Mouse (Mus musculus): ENCODE data around the gene Vpreb1. TPM values are rescaled to one million over a fixed set of nuclear protein-coding genes. Genes with fewer than 3 reads are reported as not detected.
"Not testable (repeated sequence)": the region's sequence is repeated elsewhere in the genome, so short reads cannot be mapped to it uniquely, and the experiment has no call there.

The Vpreb1 gene
- polyA plus RNA-seq, 1 experiment from 2014 or later, result 3.0 TPM

DNA sequence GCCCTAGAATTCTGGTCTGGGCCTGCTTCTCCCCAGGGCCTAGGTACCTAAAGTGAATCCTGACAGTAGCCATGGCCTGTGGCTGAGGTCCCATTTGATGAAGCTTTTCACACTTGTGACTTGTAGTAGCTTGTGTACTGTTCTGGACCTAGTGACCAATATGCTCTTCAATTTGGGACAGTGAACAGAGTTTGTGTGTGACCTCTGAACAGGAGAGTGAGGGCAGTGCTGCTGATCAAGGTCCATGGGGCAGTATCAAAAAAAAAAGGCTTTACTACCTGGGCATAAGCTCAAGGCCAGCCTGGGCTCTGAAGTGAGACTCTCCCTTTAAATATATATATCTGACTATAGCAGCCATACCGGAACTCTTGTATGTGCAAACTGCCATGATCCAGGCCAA lies 17.7 kb upstream of the Vpreb1 start:
- 94% methylated on average over 1 of the region's 1 CpGs for WGBS
- Histone ChIP-seq H3K4me3 (replicated peaks) (no peak overlapping the region), H3K27me3 (no peaks in the 10 kb centered on the region), H3K9ac (no peak overlapping the region), H3K27ac (no peak overlapping the region), H3K9me3 (replicated peaks) (no peaks in the 10 kb centered on the region), H3K36me3 (peaks cover 100% of the 10 kb centered on the region), H3K4me2 (no peak overlapping the region), H3K4me1 (no peaks in the 10 kb centered on the region)
- no peak for ATAC-seq (replicated peaks; ENCODE audit: low FRiP score)

- Histone ChIP-seq H3K4me2 (no peak overlapping the region), H3K4me3 (replicated peaks) (no peak overlapping the region), H3K4me1 (no peaks in the 10 kb centered on the region), H3K9ac (no peak overlapping the region), H3K27me3 (no peaks in the 10 kb centered on the region), H3K9me3 (replicated peaks) (peaks cover 7% of the 10 kb centered on the region; the same call in 1 of the 2 replicates), H3K27ac (no peak overlapping the region), H3K36me3 (peaks cover 88% of the 10 kb centered on the region)
- 92% methylated on average over 5 of the region's 5 CpGs for WGBS
- no peak for ATAC-seq (replicated peaks; ENCODE audit: low FRiP score)
Measured at GRCm38 (mm10) chr16:16879025-16879424, 8.4 kb upstream of the Vpreb1 start.

GRCm38 (mm10) chr16:16870241-16870616 lies 414 bp downstream of the Vpreb1 start:
- ATAC-seq (replicated peaks; ENCODE audit: low FRiP score), result peak; percentile 34; the same call in 1 of the 2 replicates
- Histone ChIP-seq H3K27me3 (no peaks in the 10 kb centered on the region), H3K9me3 (replicated peaks) (no peaks in the 10 kb centered on the region), H3K36me3 (peaks cover 4% of the 10 kb centered on the region), H3K9ac (peak overlapping the region; percentile 90), H3K4me1 (peaks cover 13% of the 10 kb centered on the region), H3K4me3 (replicated peaks) (peak overlapping the region; percentile 66), H3K27ac (peak overlapping the region; percentile 95), H3K4me2 (peak overlapping the region; percentile 71)
- WGBS, result 35% methylated on average over 7 of the region's 7 CpGs

DNA sequence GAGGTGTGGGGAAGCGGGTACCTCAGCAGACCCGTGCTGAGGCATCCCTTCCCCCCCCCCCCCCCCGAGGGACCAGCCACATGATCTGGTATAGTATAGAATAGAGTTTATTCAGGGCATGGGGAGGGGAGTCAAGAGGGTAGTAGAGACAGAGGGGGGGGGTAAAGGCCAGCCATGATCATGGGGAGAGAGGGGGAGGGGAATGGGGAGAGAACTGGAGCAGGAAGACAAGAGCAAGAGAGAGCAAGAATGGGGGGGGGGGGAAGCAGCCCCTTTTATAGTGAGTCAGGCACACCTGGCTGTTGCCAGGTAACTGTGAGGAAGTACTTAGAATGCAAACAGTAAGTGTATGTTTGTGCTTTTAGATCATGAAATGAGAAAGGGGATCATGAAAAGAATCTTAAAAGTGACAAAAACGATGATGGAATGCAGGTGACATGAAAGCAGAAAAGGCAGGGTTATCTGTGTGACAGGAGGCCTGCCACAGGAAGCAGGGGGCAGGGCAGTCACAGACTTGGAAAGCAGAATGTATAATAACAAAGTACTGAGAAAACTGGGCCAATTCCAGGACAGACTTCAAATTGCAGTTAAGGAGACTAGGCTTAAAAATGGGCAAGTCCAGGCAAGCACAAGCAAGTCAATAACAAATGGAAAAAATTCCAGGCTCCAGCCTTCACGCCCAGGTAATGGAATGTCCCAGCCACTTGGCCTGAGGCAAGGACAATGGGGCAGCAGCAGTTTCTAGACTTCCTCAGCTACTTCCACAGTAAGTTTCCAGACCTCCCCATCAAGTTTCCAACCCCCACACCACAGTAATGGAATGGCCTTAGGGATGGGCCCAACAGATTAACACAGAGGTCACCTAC lies 4.7 kb downstream of the Vpreb1 start:
- Histone ChIP-seq H3K27me3 (no peaks in the 10 kb centered on the region), H3K4me1 (0 out of 2 replicates have a peak, but pooled peaks cover 3% of the 10 kb centered on the region), H3K4me2 (no peak overlapping the region), H3K9ac (no peak overlapping the region), H3K36me3 (no peaks in the 10 kb centered on the region), H3K9me3 (replicated peaks) (no peaks in the 10 kb centered on the region), H3K4me3 (replicated peaks) (no peak overlapping the region), H3K27ac (0 out of 2 replicates have a peak overlapping the region, but pooled peaks have one; percentile 37)
- 54% methylated on average over 4 of the region's 5 CpGs for WGBS
- no peak for ATAC-seq (replicated peaks; ENCODE audit: low FRiP score)

DNA sequence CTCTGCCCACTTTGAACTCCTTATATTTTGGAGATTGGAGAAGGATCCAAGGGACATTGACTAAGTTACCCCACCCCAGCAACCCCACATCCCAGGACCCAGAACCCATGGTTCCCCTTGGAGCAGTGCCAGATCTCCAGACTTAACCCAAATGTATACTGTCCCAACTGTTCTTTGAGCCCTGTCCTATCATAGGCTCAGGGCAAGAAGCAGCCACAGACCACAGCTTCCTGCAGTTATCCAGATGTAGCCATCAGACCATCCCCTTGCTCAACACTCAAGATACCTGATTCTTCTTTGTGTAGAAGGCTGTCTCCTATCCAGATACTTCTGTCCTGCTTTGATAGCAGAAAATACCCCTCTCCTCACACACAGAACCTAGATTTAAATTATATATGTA lies 5.4 kb downstream of the Vpreb1 start:
- Histone ChIP-seq H3K9ac (no peak overlapping the region), H3K4me2 (no peak overlapping the region), H3K4me1 (0 out of 2 replicates have a peak, but pooled peaks cover 2% of the 10 kb centered on the region), H3K36me3 (no peaks in the 10 kb centered on the region), H3K27ac (no peak overlapping the region), H3K4me3 (replicated peaks) (no peak overlapping the region), H3K27me3 (no peaks in the 10 kb centered on the region), H3K9me3 (replicated peaks) (no peaks in the 10 kb centered on the region)
- ATAC-seq (replicated peaks; ENCODE audit: low FRiP score), result no peak

DNA sequence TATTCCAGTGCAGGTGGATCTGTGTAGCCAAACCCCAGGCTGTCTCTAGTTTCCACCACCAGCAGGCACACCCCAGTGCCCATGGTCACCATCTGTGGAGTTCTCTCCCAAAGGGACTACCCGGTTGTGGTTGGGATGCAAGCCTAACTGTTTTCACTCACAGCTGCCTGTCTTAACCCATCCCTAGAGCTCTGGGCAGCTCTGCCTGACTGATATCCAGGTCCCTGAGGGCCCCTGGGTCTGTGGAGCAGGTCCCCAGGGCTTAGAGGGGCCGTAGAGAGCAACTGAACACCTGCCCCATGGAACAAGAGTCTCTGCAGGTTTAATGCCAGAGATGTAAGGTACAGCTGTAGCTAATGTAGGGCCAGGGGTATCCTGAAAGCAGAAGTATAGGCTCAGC lies 6.7 kb downstream of the Vpreb1 start, which contains the start of gene Igll1:
Gene Igll1, minus strand, starts transcription at position 8 of the 400 bp plus-strand sequence.
- H3K4me2 ChIP-seq, result no peak within 1 kb of the TSS
- no peak within 1 kb of the TSS for H3K4me3 ChIP-seq (replicated peaks)
- H3K9me3 ChIP-seq (replicated peaks), result no peaks in the 10 kb centered on the region
- no peak within 1 kb of the TSS for H3K27ac ChIP-seq
- no peak for ATAC-seq (replicated peaks; ENCODE audit: low FRiP score)
- H3K9ac ChIP-seq, result no peak within 1 kb of the TSS
- H3K36me3 ChIP-seq, result no peaks in the 10 kb centered on the region
- H3K4me1 ChIP-seq, result no peaks in the 10 kb centered on the region
- WGBS, result 74% methylated on average over 2 of the region's 2 CpGs
- H3K27me3 ChIP-seq, result no peaks in the 10 kb centered on the region

- no peaks in the 10 kb centered on the region for H3K9me3 ChIP-seq (replicated peaks)
- H3K9ac ChIP-seq, result no peak overlapping the region
- ATAC-seq (replicated peaks; ENCODE audit: low FRiP score), result no peak
- H3K4me2 ChIP-seq, result no peak overlapping the region
- H3K4me1 ChIP-seq, result no peaks in the 10 kb centered on the region
- WGBS, result 71% methylated on average over 3 of the region's 3 CpGs
- no peak overlapping the region for H3K27ac ChIP-seq
- H3K4me3 ChIP-seq (replicated peaks), result no peak overlapping the region
- no peaks in the 10 kb centered on the region for H3K27me3 ChIP-seq
- H3K36me3 ChIP-seq, result no peaks in the 10 kb centered on the region
Measured at GRCm38 (mm10) chr16:16862288-16862687, 8.4 kb downstream of the Vpreb1 start.

- H3K36me3 ChIP-seq, result no peaks in the 10 kb centered on the region
- H3K4me1 ChIP-seq, result no peaks in the 10 kb centered on the region
- no peak overlapping the region for H3K4me2 ChIP-seq
- no peak overlapping the region for H3K4me3 ChIP-seq (replicated peaks)
- H3K9ac ChIP-seq, result no peak overlapping the region
- H3K9me3 ChIP-seq (replicated peaks), result no peaks in the 10 kb centered on the region
- H3K27ac ChIP-seq, result no peak overlapping the region
- 72% methylated on average over 13 of the region's 13 CpGs for WGBS
- H3K27me3 ChIP-seq, result no peaks in the 10 kb centered on the region
- ATAC-seq (replicated peaks; ENCODE audit: low FRiP score), result no peak
Measured at GRCm38 (mm10) chr16:16856731-16857476, 13.7 kb downstream of the Vpreb1 start.

DNA sequence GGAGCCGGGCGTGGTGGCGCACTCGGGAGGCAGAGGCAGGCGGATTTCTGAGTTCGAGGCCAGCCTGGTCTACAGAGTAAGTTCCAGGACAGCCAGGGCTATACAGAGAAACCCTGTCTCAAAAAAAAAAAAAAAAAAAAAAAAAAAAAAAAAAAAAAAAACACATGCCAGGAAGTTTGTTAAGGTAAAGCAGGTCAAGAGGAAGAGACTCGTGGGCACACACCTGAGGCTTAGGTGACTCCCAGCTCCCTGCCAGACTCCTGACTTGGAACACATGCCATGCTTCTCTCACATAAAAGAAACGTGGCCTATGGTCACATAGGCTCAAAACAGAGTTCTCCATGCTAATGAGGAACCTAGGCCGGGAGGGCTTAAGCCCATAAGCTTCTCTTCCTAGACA lies 14.6 kb downstream of the Vpreb1 start:
- not testable (repeated sequence) for H3K9me3 ChIP-seq (replicated peaks); H3K27me3 ChIP-seq; H3K36me3 ChIP-seq; H3K4me3 ChIP-seq (replicated peaks); H3K27ac ChIP-seq; H3K4me1 ChIP-seq; H3K4me2 ChIP-seq; H3K9ac ChIP-seq; ATAC-seq (replicated peaks; ENCODE audit: low FRiP score)
- 86% methylated on average over 9 of the region's 9 CpGs for WGBS

GRCm38 (mm10) chr16:16855541-16855940 lies 15.1 kb downstream of the Vpreb1 start:
- H3K27ac ChIP-seq, result no peak overlapping the region
- no peak overlapping the region for H3K4me2 ChIP-seq
- no peak overlapping the region for H3K9ac ChIP-seq
- WGBS, result 92% methylated on average over 1 of the region's 1 CpGs
- no peak overlapping the region for H3K4me3 ChIP-seq (replicated peaks)
- H3K36me3 ChIP-seq, result no peaks in the 10 kb centered on the region
- no peak for ATAC-seq (replicated peaks; ENCODE audit: low FRiP score)
- no peaks in the 10 kb centered on the region for H3K9me3 ChIP-seq (replicated peaks)
- no peaks in the 10 kb centered on the region for H3K4me1 ChIP-seq
- no peaks in the 10 kb centered on the region for H3K27me3 ChIP-seq

- no peak for ATAC-seq (replicated peaks; ENCODE audit: low FRiP score)
- H3K36me3 ChIP-seq, result no peaks in the 10 kb centered on the region
- no peak overlapping the region for H3K27ac ChIP-seq
- no peak overlapping the region for H3K4me3 ChIP-seq (replicated peaks)
- H3K27me3 ChIP-seq, result no peaks in the 10 kb centered on the region
- no peaks in the 10 kb centered on the region for H3K9me3 ChIP-seq (replicated peaks)
- no peak overlapping the region for H3K4me2 ChIP-seq
- 40% methylated on average over 6 of the region's 6 CpGs for WGBS
- H3K4me1 ChIP-seq, result no peaks in the 10 kb centered on the region
- no peak overlapping the region for H3K9ac ChIP-seq
Measured at GRCm38 (mm10) chr16:16854836-16855235, 15.8 kb downstream of the Vpreb1 start.

DNA sequence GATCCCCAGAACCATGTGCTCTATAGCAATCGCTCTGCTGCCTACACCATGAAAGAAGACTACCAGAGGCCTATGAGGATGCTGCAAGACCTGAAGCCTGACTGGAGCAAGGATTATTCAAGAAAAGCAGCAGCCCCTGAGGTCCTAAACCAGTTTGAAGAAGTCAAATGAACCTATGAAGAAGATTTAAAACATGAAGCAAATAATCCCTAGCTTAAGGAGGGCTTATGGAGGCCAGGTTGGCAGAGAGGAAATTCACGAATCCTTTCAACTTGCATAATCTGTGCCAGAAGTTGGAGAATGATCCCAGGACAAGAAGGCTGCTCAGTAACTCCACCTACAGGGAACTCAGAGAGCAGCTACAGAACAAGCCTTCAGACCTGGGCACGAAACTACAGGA lies 18.2 kb downstream of the Vpreb1 start:
- H3K9ac ChIP-seq, result no peak overlapping the region
- no peak overlapping the region for H3K27ac ChIP-seq
- H3K27me3 ChIP-seq, result no peaks in the 10 kb centered on the region
- WGBS, result 86% methylated on average over 3 of the region's 3 CpGs
- no peaks in the 10 kb centered on the region for H3K4me1 ChIP-seq
- no peak overlapping the region for H3K4me2 ChIP-seq
- no peaks in the 10 kb centered on the region for H3K36me3 ChIP-seq
- no peak overlapping the region for H3K4me3 ChIP-seq (replicated peaks)
- no peaks in the 10 kb centered on the region for H3K9me3 ChIP-seq (replicated peaks)
- no peak for ATAC-seq (replicated peaks; ENCODE audit: low FRiP score)
